Mouse (Mus musculus): ENCODE results near the gene Kank2.

DNA sequence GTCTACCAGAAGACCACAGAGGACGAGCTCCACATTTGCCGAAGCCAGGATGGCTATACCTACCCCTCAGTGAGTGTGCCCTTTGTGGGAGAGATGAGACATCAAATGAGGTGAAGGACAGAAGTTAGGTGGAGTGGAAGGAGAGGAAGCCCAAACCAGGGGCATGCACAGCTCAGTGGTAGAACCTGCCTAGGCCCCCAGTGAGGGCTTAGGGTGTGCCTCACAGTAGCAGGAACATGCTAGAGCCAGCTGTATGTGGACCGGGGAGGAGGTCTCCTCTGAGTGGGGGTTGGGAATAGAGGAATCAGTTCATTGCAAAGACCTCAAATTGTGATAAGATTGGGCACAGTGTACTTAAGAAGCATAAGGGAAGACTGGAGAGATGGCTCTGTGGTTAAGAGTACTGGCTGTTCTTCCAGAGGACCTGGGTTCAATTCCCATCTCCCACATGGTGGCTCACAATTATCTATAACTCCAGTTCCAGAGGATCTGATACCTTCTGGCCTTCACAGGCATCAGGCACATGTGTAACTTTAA is 51.2 kb downstream of the Kank2 start:
- TF ChIP-seq POLR2A (IDR thresholded peaks at IDR 0.05; ENCODE audit: low read depth, low read length) (no peak), CTCF (IDR thresholded peaks at IDR 0.05; ENCODE audit: extremely low read depth, insufficient read depth, insufficient read length, insufficient replicate concordance) (no peak)
